Mouse (Mus musculus) heart, postnatal 0 days (tissue): ENCODE data around the gene Syt1. TPM values are rescaled to one million over a fixed set of nuclear protein-coding genes. Genes with fewer than 3 reads are reported as not detected.

Source experiments
- ATAC-seq: fragments of 200-750 bp; cut with Nextera tagmentation; 2 replicates; pipeline ENCODE4 v1.8.0; 2017; ENCODE audit warnings: low read depth, moderate number of reproducible peaks, moderate library complexity; ENCODE audit not compliant: insufficient read depth
- DNase-seq: peaks from one replicate; pipeline ENCODE4 v3.0.0-alpha.2; 2016; ENCODE audit warnings: low spot score
- H3K27ac ChIP-seq: fragments of 300-500 bp; sonication (generic); 2 replicates; pipeline ENCODE4 v1.5.1; 2014; ENCODE audit warnings: low read depth, mild to moderate bottlenecking
- H3K27me3 ChIP-seq: fragments of 300-500 bp; sonication (generic); 2 replicates; pipeline ENCODE4 v1.6.1; 2014; ENCODE audit warnings: low read length, mixed read lengths; ENCODE audit not compliant: control insufficient read depth, insufficient read depth
- H3K36me3 ChIP-seq: fragments of 300-500 bp; sonication (generic); replicated peaks from 2 replicates; pipeline ENCODE4 v1.6.1; 2014; ENCODE audit warnings: low read length, mixed read lengths; ENCODE audit not compliant: control insufficient read depth, insufficient read depth
- H3K4me1 ChIP-seq: fragments of 300-500 bp; sonication (generic); 2 replicates; pipeline ENCODE4 v1.6.1; 2014; ENCODE audit warnings: antibody characterized with exemption; ENCODE audit not compliant: control insufficient read depth, insufficient read depth
- H3K4me2 ChIP-seq: fragments of 300-500 bp; sonication (generic); 2 replicates; pipeline ENCODE4 v1.6.1; 2014; ENCODE audit warnings: low read depth, mild to moderate bottlenecking, low read length, moderate library complexity
- H3K4me3 ChIP-seq: fragments of 300-500 bp; sonication (generic); 2 replicates; pipeline ENCODE4 v1.5.1; 2014; ENCODE audit warnings: low read depth, low read length
- H3K9ac ChIP-seq: fragments of 300-500 bp; sonication (generic); replicated peaks from 2 replicates; pipeline ENCODE4 v1.6.1; 2014; ENCODE audit warnings: low read depth, low read length, mixed read lengths
- H3K9me3 ChIP-seq: fragments of 300-500 bp; sonication (generic); replicated peaks from 2 replicates; pipeline ENCODE4 v1.6.1; 2016; ENCODE audit warnings: low read length; ENCODE audit not compliant: control insufficient read depth
- CTCF ChIP-seq: IDR thresholded peaks from 2 replicates; pipeline ENCODE4 v1.5.1; 2016; ENCODE audit warnings: antibody characterized with exemption, control low read depth, low read depth
- EP300 ChIP-seq: IDR thresholded peaks from 2 replicates; pipeline ENCODE4 v1.6.1; 2016; ENCODE audit warnings: antibody characterized with exemption, low read depth
- WGBS: fragments of 180-500 bp; shearing (Covaris S2); extraction: QIAGEN DNeasy Blood & Tissue Kit; methylation state at CpG from one replicate; pipeline ENCODE4 v1.1.7; 2014; 5-methylcytosine and 5-hydroxymethylcytosine counted together
- polyA plus RNA-seq: library from polyadenylated mRNA; unstranded; fragments of >200 nt; fragmentation: Nextera tagmentation; extraction: Ambion mirVana; gene quantifications from 2 replicates; pipeline ENCODE4 v1.2.1, GENCODE M21; 2015
- total RNA-seq: library from RNA; depleted of rRNA; stranded (reverse); fragments of >200 nt; gene quantifications from 2 replicates; pipeline ENCODE4 v1.2.3, GENCODE M21; 2014; ENCODE audit warnings: low replicate concordance

Syt1 gene
- total and polyA plus RNA-seq, 2 experiments from 2014 or later, result 0.08 TPM; not detected in 1

DNA sequence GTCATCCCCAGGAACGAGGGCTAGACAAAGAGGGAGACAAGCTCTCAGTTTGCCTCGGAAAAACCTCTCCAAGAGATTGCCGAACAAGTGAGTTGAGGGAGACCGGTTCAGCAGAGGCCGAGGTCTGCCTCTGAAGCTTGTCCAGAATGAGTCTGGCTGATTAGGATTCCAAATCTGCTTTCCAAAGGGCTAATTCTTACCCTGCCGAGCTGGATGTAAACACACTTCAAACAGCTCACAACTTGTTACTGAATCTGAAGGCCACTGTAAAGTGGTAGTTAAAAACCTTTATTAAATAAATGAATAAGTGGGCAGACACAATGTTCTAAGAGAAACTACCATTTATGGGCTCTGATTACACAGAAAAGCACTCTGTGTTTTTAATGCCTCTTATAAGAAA lies 491.6 kb downstream of the Syt1 start:
- Histone ChIP-seq H3K27ac (no peak overlapping the region), H3K4me3 (no peak overlapping the region), H3K9me3 (no peaks in the 10 kb centered on the region), H3K4me1 (no peaks in the 10 kb centered on the region), H3K36me3 (no peaks in the 10 kb centered on the region), H3K27me3 (no peaks in the 10 kb centered on the region), H3K9ac (no peak overlapping the region), H3K4me2 (no peak overlapping the region)
- TF ChIP-seq EP300 (no peak), CTCF (no peak)
- 19% methylated on average over 6 of the region's 6 CpGs for WGBS
- ATAC-seq, result no peak
- DNase-seq, result no peak

DNA sequence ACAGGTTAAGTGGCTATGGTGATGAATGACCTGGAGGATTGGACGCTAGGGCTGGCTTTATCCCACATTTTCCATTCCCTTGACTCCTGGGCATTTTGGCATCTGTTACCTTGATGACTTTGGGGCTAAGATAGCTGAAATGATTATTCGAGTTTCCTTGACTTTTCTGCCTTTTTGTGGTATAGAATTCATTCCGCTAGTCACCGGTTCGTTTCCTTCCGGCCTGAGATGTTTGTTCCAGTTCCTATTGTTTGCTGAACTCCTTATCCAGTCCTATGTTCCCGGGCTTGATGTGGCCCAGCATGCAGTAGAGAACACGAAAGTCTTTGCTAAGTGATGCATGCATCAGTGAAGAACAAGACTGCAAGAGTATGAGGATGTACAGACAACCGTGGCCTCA lies 493.7 kb downstream of the Syt1 start:
- Histone ChIP-seq H3K4me3 (no peak overlapping the region), H3K36me3 (no peaks in the 10 kb centered on the region), H3K9me3 (no peaks in the 10 kb centered on the region), H3K27ac (no peak overlapping the region), H3K9ac (no peak overlapping the region), H3K4me1 (no peaks in the 10 kb centered on the region), H3K4me2 (no peak overlapping the region), H3K27me3 (no peaks in the 10 kb centered on the region)
- ATAC-seq, result no peak
- WGBS, result 76% methylated on average over 9 of the region's 9 CpGs
- no peak for TF ChIP-seq EP300
- TF ChIP-seq CTCF, result no peak
- DNase-seq, result no peak

DNA sequence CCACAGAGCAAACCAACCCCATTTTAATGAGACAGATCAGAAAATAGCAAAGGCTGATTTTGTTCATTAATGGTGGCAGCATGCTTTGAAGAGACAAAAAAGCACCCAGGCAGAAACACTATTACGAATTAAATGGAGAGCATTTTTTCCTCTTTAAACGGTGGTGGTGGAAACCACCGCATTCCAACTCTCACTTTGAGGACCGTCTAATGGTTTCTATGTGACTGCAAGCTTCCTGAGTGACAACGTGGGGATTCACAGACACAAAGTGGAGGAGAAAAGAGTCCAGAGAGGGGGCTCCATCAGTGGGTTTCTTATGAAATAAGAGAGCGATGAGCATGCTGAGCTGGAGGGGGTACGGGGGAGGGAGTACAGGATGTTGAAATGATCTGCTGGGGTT lies 496.1 kb downstream of the Syt1 start:
- no peak overlapping the region for H3K9ac ChIP-seq
- ATAC-seq (no peak), DNase-seq (no peak)
- H3K4me3 ChIP-seq, result no peak overlapping the region
- H3K4me1 ChIP-seq, result no peaks in the 10 kb centered on the region
- WGBS, result 73% methylated on average over 7 of the region's 7 CpGs
- no peak overlapping the region for H3K27ac ChIP-seq
- H3K9me3 ChIP-seq, result no peaks in the 10 kb centered on the region
- TF ChIP-seq EP300 (no peak), CTCF (no peak)
- no peaks in the 10 kb centered on the region for H3K36me3 ChIP-seq
- H3K27me3 ChIP-seq, result no peaks in the 10 kb centered on the region
- H3K4me2 ChIP-seq, result no peak overlapping the region

DNA sequence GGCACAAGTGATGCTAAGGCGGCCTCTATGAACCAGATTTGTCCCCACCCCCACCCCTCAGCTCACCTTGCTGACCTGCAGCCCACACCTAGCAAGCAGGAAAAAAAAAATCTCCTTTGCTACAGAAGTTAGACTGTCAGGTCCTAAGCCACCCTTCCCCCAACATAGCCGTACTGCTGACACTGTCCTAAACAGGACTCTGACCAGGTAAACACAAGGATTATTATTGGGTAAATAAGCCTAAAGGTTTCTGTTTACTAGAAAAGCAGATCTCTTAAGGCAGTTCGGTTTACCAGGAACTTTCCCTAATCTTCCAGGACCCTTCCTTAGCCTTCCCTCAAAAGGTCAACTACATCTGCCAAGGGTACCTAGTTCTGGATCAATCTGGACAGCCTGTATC lies 501.2 kb downstream of the Syt1 start:
- Histone ChIP-seq H3K27ac (no peak overlapping the region), H3K9ac (no peak overlapping the region), H3K4me1 (no peaks in the 10 kb centered on the region), H3K27me3 (no peaks in the 10 kb centered on the region), H3K4me3 (no peak overlapping the region), H3K36me3 (no peaks in the 10 kb centered on the region), H3K4me2 (no peak overlapping the region), H3K9me3 (no peaks in the 10 kb centered on the region)
- DNase-seq, result no peak
- ATAC-seq, result no peak
- no peak for TF ChIP-seq EP300
- TF ChIP-seq CTCF, result no peak
- 76% methylated on average over 3 of the region's 3 CpGs for WGBS

DNA sequence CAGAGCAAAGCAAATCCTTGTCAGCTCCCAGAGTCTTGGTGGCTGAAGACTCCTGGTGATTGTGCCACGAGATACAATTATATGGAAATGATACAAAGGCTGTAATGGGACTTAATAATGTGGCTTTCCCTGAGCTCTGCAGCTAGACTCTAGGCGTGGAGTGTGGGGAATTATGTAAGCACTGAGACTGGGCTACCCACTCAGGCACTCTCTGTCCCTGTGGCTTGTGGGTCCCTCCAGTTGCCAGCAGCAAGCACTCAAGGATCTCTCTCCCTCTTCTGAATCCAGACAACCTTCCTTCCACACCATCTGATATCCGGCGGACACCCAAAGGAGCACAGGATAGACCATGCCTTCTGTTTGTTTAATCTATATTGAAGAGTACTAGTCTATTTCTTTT lies 503.9 kb downstream of the Syt1 start:
- Histone ChIP-seq H3K4me3 (no peak overlapping the region), H3K4me1 (no peaks in the 10 kb centered on the region), H3K4me2 (no peak overlapping the region), H3K36me3 (no peaks in the 10 kb centered on the region), H3K9me3 (no peaks in the 10 kb centered on the region), H3K27me3 (no peaks in the 10 kb centered on the region), H3K9ac (no peak overlapping the region), H3K27ac (no peak overlapping the region)
- WGBS, result 77% methylated on average over 4 of the region's 4 CpGs
- no peak for ATAC-seq
- DNase-seq, result no peak
- no peak for TF ChIP-seq EP300
- TF ChIP-seq CTCF, result no peak

DNA sequence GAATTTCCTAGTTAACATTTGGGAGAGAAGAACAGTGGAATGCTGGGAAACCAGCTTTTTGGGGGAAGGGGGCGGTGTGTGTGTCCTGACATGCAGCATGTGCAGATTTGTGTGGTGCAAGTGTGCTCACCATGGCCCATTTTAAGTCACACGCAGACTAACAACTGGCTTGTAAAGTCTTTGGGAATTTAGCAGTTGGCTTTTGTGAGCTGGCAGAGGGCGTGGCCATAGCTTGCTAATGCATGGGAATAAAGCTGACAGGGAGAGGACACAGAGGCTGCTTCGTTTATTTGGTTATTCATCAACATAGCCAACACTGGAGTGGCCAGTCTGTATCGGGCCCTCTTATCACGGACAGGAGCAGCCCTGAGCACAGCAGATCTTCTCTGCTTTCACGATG lies 505.9 kb downstream of the Syt1 start:
- TF ChIP-seq CTCF, result no peak
- no peak for TF ChIP-seq EP300
- H3K9ac ChIP-seq, result no peak overlapping the region
- no peak overlapping the region for H3K4me3 ChIP-seq
- no peaks in the 10 kb centered on the region for H3K27me3 ChIP-seq
- H3K36me3 ChIP-seq, result no peaks in the 10 kb centered on the region
- no peaks in the 10 kb centered on the region for H3K4me1 ChIP-seq
- 59% methylated on average over 7 of the region's 7 CpGs for WGBS
- no peaks in the 10 kb centered on the region for H3K9me3 ChIP-seq
- no peak overlapping the region for H3K4me2 ChIP-seq
- ATAC-seq, result no peak
- H3K27ac ChIP-seq, result no peak overlapping the region
- no peak for DNase-seq
